Mouse (Mus musculus): ENCODE measurements around the gene Flna.

Flna gene

DNA sequence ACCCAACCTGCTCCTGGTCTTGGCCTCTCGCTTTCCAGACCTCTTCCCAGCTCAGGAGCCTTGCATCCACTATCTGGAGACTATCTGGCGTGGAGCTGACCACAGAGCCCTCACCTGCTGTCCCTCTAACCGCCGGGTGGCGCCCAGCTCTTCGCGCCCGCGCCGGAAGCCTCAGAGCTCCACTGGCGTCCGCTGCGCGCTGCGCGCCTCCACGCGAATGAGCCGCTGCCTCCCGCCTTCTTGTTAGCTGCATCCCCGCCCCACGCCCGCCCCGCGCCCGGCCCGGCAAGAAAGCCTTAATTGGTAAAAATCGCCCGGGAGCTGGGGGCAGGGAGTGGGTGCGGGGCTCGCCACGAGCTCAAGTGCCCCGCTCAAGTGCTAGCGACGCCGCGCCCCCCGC, at the start of gene Flna:
TSS of gene Flna (minus strand) at position 206 of the 400 bp plus-strand sequence.
- no peak for DNase-seq (ENCODE audit: low spot score)

DNA sequence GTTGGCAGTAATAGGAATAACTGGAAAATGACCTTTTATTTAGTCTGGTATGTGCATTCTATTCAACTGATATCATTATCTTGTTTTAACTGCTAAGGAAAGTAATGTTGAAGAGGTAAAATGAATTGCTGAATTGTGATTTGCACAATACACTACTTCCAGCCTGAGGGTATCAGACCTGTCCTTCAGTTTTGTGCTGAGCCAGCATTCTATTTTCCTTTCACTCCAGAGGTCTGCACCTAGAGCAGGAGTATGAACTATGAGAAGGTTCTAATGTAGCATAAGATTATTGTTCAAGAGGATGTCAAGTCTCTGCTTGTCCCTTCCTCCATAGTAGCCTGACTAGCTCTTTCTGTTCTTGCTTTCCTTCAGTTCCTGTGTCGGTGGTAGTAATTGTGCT, 48.7 kb upstream of the Flna start:
- no peak for DNase-seq (ENCODE audit: low spot score)

DNA sequence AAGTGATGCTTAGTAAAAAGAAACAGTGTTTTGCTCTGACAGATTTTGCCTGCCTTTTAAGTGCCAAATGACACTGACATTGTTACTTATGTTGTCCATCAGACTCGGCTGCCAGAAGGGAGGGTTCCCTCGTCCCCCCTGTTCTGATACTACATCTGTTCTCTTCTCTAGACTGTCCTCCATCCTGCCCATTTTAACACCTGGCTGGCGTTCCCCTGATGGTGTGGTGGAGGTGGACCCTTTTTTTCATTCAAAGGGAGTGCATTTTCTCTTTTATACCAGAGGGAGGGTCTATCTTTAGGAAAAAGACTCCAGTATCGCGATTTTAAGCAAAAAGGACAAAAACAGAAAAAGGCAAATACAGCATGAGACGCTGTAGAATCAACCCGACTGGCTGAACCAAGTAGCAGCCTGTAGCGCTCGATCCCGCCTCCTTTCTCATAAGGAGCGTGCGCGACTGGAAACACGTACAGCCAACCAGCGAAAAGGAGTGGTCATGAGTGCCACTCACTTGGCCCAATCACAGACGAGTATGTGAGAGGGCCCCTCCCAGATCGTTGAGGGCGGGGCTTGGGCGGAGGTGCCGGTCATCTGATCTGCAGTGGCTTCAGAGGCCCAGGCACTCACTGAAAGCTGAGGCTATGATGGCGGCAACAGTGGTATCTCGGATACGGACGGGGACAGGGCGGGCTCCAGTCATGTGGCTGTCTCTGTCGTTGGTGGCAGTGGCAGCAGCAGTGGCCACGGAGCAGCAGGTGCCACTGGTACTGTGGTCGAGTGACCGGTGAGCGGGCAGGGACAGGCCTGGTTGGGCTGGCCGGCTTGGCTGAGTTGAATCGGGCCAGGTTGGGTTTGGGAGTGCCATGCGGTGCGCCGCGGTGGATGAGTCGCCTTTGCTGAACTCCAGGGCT, 47.2 kb upstream of the Flna start, which contains the start of gene Atp6ap1:
TSS of gene Atp6ap1 (plus strand) at position 560 of the 911 bp plus-strand sequence.
- peak; percentile 92 for DNase-seq (ENCODE audit: low spot score)

DNA sequence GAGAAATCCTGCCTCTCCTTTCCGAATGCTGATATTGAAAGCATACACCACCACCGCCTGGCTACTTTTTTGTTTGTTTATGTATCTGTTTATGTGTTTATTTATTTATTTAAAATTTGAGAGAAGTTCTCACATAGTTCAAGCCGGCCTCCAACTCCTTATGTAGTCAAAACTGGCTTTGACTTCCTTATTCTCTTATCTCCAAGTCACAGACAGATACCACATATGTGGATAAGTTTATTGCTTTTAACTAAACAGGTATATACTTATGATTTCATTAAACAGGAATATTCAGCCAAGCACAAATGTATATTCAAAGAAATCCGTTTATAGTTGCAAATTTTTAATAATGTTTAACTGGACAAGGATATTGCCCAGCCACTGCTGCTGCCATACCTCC, 43.8 kb upstream of the Flna start:
- no peak for DNase-seq (ENCODE audit: low spot score)

DNA sequence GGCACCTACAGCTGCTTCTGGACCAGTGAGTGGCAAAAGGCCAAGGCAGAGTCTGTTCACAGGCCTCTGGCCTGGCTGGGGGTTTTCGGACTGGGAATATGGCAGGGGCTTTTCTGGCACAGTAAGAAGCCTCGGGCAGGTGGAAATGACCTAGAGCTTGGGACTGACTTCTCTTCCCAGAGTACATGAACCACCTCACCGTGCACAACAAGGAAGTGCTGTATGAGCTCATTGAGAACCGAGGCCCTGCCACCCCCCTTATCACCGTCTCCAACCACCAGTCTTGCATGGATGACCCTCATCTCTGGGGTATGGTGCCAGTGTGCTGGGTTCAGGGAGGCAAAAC, 33.4 kb upstream of the Flna start:
- DNase-seq (ENCODE audit: low spot score) = no peak

DNA sequence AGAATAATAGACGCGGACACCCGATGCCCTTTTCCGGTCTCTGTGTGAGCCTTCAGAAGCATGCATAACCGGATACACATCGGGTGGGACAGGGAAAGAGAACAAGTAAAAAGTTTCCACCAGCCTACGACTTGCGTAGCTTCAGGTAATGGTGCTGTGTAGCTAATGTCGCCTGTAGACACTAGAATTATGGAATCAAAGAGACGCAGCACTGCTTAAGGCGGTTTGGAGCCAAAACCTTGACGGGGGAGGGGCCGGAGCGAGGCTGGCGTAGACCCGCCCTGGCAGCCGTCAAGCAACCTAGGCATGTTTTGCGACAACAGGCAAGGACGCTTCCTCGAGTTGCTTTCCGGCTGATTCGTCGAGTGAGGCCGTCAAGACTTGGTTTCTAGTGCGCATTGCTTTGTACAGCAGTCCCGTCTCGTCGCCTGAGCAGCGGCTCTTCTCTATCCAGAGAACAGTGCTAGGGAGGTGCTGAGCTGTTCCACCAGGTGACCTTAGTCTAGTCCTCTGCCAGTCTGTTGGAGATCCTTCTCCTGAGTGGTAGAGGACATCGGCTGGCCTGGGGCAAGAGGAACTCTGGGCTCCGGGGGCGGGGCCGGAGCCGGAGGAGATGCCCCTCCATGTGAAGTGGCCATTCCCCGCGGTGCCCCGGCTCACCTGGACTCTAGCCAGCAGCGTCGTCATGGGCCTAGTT, 32.9 kb upstream of the Flna start:
- DNase-seq (ENCODE audit: low spot score) = peak; percentile 70

DNA sequence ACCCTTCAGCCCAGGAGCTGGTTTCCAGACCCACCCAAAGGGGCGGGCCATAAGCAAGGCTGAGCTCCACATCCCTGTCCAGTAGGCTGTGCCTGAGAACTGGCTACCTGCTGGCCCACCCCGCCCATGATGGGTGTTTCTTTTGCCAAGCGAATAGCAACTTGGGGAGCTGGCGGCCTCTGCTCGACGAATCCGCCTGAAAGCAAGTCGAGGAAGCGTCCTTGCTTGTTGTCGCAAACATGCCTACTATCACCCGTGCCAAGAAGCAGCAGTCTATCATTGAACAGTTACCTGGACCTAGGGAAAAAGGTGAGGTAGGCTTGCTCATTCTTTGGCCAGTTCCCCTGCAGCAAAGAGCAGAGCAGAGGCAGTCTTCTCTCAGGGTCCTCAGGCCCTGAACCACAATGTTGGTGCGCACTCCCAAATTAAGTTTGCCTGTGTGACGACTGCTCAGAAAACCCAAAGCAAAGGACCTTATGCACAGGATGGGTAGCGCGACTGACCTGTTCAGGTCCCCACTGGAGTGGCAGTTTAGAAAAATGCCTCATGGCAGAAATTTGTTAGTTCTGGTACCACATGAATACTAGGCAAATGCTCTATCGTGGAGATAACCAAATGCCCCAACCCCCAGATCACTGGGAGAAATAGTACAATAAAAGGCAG, 32.2 kb upstream of the Flna start, which contains the start of the genes Taz and Dnase1l1:
TSS of gene Taz (plus strand) at position 181 of the 663 bp plus-strand sequence.
TSS of gene Dnase1l1 (minus strand) at position 606 of the 663 bp plus-strand sequence.
- no peak for DNase-seq (ENCODE audit: low spot score)

DNA sequence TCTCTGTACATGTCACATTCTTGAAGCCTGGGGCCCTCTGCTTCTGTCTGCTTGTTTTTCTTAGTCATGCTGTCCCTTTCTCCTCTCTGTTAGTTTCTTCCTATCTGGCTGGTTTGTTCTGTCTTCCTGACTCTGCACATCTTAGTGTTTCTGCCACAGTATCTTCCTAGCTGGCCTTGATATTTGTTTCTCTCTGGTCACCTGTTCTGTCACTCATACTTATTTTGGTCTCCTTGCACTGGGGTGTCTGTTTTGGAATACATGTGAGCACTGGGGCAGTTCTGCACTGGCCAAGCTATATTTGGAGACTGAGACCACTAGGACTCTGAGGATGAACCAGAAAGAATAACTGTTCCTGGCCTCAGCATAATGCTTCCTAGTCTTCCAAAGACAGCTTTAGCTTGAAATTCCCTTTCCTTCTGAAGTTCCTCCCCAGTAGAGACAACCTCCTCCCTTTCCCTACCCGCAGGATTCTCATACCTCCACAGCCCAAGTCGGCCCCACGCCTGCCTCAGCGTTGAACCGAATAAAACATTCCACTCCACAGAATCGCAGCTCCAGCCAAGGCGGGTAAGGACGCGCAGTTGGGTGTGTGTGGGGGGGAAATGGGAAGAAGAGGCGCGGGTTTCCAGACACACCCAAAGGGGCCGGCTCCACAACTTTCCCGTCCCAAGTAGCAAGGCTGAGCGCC, 31.6 kb upstream of the Flna start:
- no peak for DNase-seq (ENCODE audit: low spot score)

DNA sequence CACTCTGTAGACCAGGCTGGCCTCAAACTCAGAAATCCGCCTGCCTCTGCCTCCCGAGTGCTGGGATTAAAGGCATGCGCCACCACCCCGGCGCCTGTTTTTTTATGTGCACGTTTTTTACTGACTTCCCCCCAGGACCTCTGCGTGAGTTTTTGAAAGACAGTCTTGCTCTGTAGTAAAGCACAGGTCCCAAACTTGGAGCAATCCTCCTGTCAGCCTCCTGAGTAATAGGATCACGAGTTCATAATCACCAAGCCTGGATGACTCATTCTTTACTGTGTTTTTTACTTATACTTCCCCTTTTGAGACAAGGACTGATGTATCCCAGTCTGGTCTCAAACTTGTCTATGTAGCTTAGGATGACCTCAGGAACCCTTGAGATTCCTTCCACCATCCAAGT, 28.3 kb upstream of the Flna start:
- no peak for DNase-seq (ENCODE audit: low spot score)

DNA sequence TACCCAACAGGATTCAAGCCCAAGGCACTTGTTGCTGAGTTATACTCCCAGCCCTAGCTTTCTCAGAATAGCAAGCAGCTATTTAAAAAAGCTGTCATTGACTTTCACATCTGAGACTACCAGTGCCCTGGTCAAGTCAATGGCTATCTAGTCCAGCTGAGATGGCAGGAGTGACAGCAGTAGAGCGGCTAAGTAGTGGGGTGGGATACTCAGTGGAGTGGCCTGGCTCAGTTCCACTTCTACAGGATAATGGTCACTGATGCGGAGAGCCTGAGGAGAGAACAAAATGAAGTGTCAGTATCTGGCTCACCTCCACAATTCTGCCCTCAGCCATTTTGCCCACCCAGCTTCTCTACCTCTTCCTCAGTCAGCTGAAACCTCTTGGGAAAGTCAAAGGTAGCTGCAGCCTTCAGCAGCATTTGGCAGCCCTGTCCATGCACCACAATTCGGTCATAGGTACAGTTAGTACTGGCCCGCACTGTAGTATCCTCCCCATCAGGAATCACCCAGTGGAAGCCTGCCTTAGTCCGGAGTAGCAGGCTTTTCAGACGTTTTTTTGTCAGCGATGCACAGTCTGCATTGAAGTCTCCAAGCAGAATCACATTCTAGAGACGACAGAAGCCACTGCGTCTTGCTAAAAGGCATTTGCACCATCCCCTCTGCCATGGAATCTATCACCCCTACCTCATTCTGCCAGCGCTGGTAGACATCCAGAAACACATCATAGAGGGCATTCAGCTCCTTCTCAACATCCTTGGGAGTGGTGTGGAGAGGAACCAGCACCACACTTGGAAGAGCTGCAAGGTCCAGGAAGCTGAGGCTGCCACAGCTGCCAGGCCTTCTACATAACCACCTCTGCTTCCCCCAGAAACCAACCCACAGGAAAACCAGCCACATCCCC, 24.1 kb upstream of the Flna start:
- DNase-seq (ENCODE audit: low spot score) = no peak

DNA sequence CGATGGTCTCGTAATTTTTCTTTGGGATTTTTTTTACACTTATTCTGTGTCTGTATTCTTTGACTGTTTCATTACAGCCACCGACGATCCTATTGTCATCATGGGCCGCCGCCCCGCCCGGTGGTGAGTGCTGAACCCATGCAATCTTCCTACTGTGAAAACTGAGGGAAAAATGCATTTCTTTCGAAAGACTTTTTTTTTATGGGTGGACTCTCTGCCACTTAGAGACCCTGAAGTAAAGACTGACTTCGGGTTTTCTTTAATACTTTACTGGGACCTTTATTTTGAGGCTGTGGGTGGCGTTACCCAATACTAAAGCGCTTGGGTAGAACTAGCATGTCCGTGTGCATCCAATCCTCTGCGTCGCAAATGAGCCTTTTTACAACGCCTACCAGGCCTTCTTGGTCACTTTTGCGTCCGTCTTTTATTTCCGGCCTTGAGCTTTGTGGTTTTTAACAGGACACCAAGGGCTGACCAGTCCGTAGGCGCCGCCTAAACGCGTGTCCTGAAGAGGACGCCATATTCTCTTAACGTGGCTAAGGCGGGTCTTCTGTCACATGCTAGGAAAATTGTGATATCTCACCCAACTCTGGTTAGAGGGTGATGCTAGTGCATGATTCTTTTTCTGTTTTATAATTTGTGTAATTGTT, 21.4 kb upstream of the Flna start:
- DNase-seq (ENCODE audit: low spot score) = no peak

DNA sequence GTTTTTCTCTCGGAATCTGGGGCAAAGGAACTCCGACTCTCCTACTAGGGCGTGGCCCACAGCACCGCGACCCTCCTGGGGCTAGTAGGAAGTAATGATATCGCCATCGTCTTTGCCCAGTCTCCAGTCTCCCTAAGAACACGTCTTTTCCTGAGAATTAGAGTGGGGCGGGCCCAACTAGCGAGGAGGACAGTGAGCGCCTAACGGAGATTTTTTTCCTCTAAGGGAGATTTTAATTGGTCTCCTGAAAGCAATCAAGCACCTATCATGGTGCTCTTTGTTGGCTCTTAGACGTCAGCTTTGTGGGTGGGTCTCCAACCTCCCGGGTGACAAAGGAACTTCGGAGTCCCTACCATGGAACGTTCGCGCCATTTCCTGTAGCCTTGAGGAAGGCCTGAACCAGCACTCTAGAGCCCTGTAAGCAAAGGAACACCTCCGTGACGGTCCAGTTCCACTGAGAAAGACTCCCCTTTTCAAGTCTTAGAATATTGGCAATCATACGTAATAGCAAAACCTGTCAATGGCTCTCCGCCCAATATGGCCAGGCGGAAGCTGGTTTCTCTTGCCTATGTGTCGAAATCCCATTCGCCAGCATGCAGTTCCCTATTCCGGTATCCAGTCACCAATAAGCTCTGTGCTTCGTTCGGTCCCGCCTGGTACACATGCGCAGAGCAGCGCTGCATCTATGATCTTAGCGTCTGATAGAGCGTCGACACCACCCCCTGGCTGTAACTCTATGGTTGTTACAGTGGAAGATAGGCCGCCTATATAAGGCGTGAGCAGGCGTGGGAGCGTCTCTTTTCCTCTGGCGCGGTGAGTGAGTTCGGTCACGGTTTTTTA, 20.7 kb upstream of the Flna start, which contains the start of gene Rpl10:
TSS of gene Rpl10 (plus strand) at position 751 of the 840 bp plus-strand sequence.
- DNase-seq (ENCODE audit: low spot score) = peak; percentile 93

DNA sequence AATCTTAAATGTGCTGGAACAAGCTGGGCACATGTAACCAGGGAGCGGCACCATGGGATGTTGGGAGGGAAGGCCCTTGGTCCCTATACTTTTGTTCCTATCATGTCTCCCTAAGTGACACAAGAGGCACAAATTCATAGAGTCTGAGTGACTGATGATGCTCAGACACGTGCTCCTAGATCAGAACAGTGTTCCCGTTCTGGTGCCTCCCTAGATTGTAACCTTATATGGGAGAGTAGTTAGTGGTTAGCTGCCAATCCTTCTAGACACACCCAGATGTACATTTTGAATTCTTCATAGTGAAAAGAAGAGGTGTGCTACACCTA, 20.1 kb upstream of the Flna start:
- DNase-seq (ENCODE audit: low spot score) = no peak

DNA sequence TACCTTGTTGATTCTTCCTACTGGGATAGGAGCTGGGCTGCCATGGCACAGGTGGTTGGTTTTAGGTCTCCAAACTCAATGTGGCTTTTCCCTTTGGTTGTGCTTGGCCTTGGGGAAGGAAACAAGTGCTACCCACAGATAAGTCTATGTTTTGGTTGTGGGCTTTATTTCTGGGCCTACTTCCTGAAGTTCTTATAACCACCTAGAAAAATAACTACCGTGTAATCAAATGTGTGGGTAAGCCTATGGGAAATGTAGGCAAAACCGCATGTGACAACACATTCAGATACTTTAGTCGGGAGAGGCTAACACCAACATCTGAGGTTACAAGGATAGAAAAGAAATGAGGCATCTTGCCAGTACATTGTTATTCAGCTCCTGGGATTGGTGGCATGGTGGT, 8.1 kb upstream of the Flna start:
- DNase-seq (ENCODE audit: low spot score) = no peak

DNA sequence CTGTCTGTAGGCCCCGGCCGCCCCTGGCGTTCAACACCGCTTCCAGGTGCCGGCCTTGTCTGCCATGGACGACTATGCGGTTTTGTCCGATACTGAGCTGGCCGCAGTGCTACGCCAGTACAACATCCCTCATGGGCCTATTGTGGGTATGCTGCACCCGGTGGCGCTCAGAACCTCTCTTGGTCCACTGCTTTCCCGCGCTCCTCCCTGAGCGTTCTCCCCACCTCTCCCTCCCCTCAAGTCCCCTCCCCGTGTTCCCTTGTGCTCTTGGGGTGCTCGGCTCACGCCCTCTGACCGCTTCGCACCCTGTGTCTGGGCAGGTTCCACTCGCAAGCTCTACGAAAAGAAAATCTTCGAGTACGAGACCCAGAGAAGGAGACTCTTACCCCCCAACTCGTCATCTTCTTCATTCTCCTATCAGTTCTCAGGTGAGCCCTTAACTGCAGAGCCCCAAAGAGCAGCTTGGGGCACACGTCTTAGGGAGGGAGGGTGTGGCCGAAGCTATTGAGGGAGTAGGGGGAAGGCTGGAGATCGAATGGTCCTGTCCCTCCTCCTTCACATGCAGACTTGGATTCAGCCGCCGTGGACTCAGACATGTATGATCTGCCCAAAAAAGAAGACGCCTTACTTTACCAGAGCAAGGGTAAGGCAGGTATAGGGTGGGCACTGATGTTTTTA, 5.4 kb upstream of the Flna start:
- no peak for DNase-seq (ENCODE audit: low spot score)

DNA sequence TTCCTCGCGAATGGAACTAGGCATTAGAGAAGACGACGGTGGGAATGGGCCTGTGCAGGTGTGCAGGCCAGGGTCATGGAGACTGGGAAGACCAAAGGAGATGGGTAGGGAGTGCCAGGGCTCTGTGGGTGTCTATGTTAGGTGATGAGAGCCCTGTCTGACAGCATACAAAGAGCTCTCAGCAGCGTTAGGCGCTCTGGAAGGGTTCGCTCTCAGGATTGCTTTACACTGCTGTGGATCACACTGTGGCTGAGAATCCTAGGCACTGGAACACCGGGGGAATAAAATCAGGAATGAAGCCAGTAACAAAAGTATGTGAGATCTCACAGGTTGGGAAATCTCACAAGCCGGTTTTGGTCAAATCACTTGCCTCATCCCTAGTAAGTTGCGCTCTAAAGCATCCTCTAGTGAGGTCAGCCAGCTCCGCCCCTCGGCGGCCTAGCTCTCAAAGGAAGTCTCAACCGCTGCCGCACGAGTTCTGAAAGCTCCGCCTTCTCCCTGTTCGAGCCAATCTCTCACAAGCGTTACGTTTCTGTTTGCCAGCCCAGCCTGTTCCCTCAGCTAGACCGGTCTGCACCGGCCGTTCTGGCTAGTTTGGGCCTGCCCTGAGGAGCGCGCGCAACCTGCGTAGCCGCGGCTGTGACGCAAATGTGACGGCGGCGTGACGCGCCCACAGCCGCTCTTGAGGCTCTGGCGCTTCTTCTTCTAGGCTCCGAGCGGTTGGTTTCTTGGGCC, 4.7 kb upstream of the Flna start, which contains the start of gene Emd:
TSS of gene Emd (plus strand) at position 535 of the 735 bp plus-strand sequence.
- peak; percentile 81 for DNase-seq (ENCODE audit: low spot score)

DNA sequence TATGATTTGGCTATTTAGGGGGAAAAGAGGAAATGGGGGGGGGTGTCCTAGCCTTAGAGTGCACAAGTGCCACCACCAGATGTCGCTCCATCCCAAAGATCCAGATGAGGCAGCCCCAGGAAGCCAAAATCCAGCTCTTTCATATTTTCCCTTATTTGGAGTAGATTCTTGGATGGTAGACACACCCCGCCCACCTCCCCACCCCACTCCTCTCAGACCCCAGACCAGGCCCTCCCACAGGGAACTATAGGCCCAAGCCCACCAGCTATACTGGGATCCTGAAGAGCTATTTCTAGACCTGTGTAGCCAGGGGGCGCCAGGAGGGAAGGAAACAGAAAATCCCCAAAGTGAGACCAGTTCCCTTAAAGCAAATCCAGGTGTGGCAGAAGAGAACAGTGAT, 969 bp downstream of the Flna start:
- no peak for DNase-seq (ENCODE audit: low spot score)

DNA sequence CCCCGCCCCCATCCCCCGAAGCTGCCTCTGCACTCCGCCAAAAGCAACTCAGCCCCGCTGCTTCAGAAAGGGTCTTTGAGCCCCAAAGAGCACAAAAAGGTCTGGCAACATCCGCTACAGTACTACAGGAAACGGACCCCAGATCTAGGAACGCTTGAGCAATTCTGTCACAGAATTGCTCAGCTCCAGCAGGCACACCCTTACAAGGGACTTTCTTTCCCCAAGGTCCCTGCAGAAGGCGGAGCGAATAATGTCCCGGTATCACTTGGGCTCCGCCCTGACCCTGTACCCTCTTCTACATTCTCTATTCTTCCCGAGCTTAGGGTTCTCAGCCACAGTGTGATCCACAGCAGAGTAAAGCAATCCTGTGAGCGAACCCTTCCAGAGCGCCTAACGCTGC, 2.9 kb downstream of the Flna start:
- DNase-seq (ENCODE audit: low spot score) = no peak
